23 mouse cellular contexts compared by ENCODE assay signal in the genomic region with DNA sequence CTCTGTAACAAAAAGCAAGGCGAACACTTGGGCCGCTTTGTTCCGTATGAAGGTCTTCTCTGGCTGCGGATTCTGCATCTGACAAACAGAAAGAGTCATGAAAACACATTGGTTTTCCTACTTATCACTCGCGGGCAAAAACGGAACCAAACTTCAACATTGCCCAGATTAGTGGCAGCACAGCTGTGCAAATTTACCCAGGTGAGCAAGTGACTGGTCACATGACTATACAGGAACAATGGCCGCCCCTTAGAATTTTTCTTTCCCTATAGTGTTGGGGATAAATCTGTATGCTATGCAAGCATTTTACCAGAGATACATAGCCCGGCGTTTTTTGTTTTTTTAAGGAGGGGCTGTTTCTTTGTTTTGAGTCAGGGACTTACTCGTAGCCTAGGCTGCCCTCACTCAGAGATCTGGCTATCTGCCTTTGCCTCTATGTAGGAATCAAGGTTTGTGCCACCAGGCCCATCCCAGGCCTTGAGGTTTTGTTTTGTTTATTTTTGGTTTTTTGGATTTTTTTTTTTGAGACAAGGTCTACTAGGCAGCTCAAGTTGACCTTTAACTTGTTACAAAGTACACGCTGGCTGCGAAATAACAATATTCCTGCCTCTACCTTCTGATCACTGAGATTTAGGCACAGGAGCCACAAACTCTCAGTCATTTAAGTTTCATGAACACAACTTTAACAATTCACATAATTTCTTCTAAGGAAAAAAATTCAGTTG. TPM values are rescaled to one million over a fixed set of nuclear protein-coding genes. Genes with fewer than 3 reads are reported as not detected.
A peak's percentile ranks its signal among the peaks of the same experiment; 100 is the strongest.
DNase-seq lines count a peak whose midpoint lies in the region; ATAC-seq and TF ChIP-seq lines count a peak whose summit lies in the region.
"Had no signal": no experiment of that assay in that cellular context is flagged by ENCODE, and none has a peak within 500 bp of the region (broad histone marks: within the 10 kb centered on the region; RNA-seq: fewer than 3 reads in every experiment).

No protein-coding gene starts in this region.

- H3K9me3 ChIP-seq in liver, postnatal 0 days (ENCODE audit: low read length): no peaks in the 10 kb centered on the region
- H3K9me3 ChIP-seq in liver, embryonic 12.5 days (replicated peaks): no peaks in the 10 kb centered on the region
- H3K9me3 ChIP-seq in stomach, embryonic 15.5 days: no peaks in the 10 kb centered on the region
- H3K9me3 ChIP-seq in neural tube, embryonic 15.5 days (replicated peaks): no peaks in the 10 kb centered on the region
- H3K9me3 ChIP-seq: embryonic facial prominence, embryonic 12.5 days; forebrain, embryonic 15.5 days; G1E; heart, embryonic 10.5 days; hindbrain, embryonic 12.5 days had no signal

- no peak overlapping the region; the same call in 1 of the 2 replicates for H3K27ac ChIP-seq in kidney, adult 2 months (ENCODE audit: insufficient read depth, low read depth, low read length)
- peak overlapping the region; percentile 67 for H3K27ac ChIP-seq in liver, postnatal 0 days (ENCODE audit: low read depth)
- H3K27ac ChIP-seq in liver, embryonic 12.5 days: no peak overlapping the region
- peak overlapping the region; percentile 59 for H3K27ac ChIP-seq in stomach, embryonic 15.5 days
- H3K27ac ChIP-seq in neural tube, embryonic 15.5 days (replicated peaks): no peak overlapping the region
- H3K27ac ChIP-seq: embryonic facial prominence, embryonic 12.5 days; forebrain, embryonic 15.5 days; heart, embryonic 10.5 days; hindbrain, embryonic 12.5 days had no signal

- no peaks in the 10 kb centered on the region for H3K27me3 ChIP-seq in kidney, adult 2 months (replicated peaks; ENCODE audit: control insufficient read depth, insufficient read depth, low read length)
- no peaks in the 10 kb centered on the region for H3K27me3 ChIP-seq in liver, postnatal 0 days (ENCODE audit: insufficient read depth, low read length)
- H3K27me3 ChIP-seq in liver, embryonic 12.5 days (replicated peaks): no peaks in the 10 kb centered on the region
- H3K27me3 ChIP-seq in stomach, embryonic 15.5 days (replicated peaks): no peaks in the 10 kb centered on the region
- H3K27me3 ChIP-seq in neural tube, embryonic 15.5 days (replicated peaks): no peaks in the 10 kb centered on the region
- H3K27me3 ChIP-seq: embryonic facial prominence, embryonic 12.5 days; forebrain, embryonic 15.5 days; hindbrain, embryonic 12.5 days had no signal

- TF ChIP-seq CTCF in kidney, adult 2 months (conservative IDR thresholded peaks at IDR 0.05; ENCODE audit: insufficient read depth, insufficient read length, low read depth, low read length): no peak
- no peak for TF ChIP-seq CTCF in liver, postnatal 0 days (IDR thresholded peaks at IDR 0.05; ENCODE audit: low read depth)

- no peak overlapping the region for H3K4me3 ChIP-seq in kidney, adult 2 months (ENCODE audit: insufficient read depth, low read depth, low read length)
- H3K4me3 ChIP-seq in liver, postnatal 0 days (ENCODE audit: low read depth, low read length): no peak overlapping the region
- H3K4me3 ChIP-seq in liver, embryonic 12.5 days: no peak overlapping the region
- no peak overlapping the region for H3K4me3 ChIP-seq in stomach, embryonic 15.5 days (replicated peaks)
- no peak overlapping the region for H3K4me3 ChIP-seq in neural tube, embryonic 15.5 days (replicated peaks)
- H3K4me3 ChIP-seq: embryonic facial prominence, embryonic 12.5 days; forebrain, embryonic 15.5 days; heart, embryonic 10.5 days; hindbrain, embryonic 12.5 days had no signal

- peaks cover 3% of the 10 kb centered on the region; the same call in 1 of the 2 replicates for H3K4me1 ChIP-seq in kidney, adult 2 months (ENCODE audit: control insufficient read depth, insufficient read depth, low read length)
- no peaks in the 10 kb centered on the region for H3K4me1 ChIP-seq in liver, postnatal 0 days (ENCODE audit: insufficient read depth)
- no peaks in the 10 kb centered on the region for H3K4me1 ChIP-seq in liver, embryonic 12.5 days
- H3K4me1 ChIP-seq in stomach, embryonic 15.5 days: peaks cover 3% of the 10 kb centered on the region; the same call in 1 of the 2 replicates
- no peaks in the 10 kb centered on the region for H3K4me1 ChIP-seq in neural tube, embryonic 15.5 days
- H3K4me1 ChIP-seq: embryonic facial prominence, embryonic 12.5 days; forebrain, embryonic 15.5 days; heart, embryonic 10.5 days; hindbrain, embryonic 12.5 days had no signal

- TF ChIP-seq EP300 in liver, postnatal 0 days (IDR thresholded peaks at IDR 0.05; ENCODE audit: low read depth): no peak

- no peak for TF ChIP-seq POLR2A in kidney, adult 2 months (IDR thresholded peaks at IDR 0.05; ENCODE audit: low read depth, low read length)

- H3K9ac ChIP-seq in liver, postnatal 0 days (replicated peaks): no peak overlapping the region
- no peak overlapping the region for H3K9ac ChIP-seq in liver, embryonic 12.5 days
- H3K9ac ChIP-seq in stomach, embryonic 15.5 days: no peak overlapping the region
- no peak overlapping the region for H3K9ac ChIP-seq in neural tube, embryonic 15.5 days (replicated peaks)
- H3K9ac ChIP-seq: embryonic facial prominence, embryonic 12.5 days; forebrain, embryonic 15.5 days; hindbrain, embryonic 12.5 days had no signal

- peak; percentile 31; the same call in 1 of the 2 replicates for ATAC-seq in liver, postnatal 0 days
- ATAC-seq in liver, embryonic 12.5 days: no peak
- ATAC-seq in stomach, embryonic 15.5 days (ENCODE audit: insufficient read depth, low FRiP score, low read depth): peak; percentile 65
- no peak for ATAC-seq in neural tube, embryonic 15.5 days (ENCODE audit: low FRiP score)
- ATAC-seq: CD4-positive, CD25-positive, alpha-beta regulatory T cell, adult 4 months; forebrain, embryonic 15.5 days had no signal

- peak; percentile 64 for DNase-seq in kidney, adult 2 months
- DNase-seq in kidney, postnatal 14 days: no peak
- DNase-seq in liver, postnatal 0 days: no peak
- DNase-seq in frontal cortex, postnatal 14 days (ENCODE audit: low spot score in 2 of 2): no peak
- DNase-seq: adrenal gland, postnatal 10 days; B cell, adult 2 months; cerebellum, adult 11-12 months; cerebellum, adult 9-10 months; cerebellum, postnatal 25 days; gastrocnemius, postnatal 10 days; heart, adult 18-20 months; heart, postnatal 10 days; heart, postnatal 4 days had no signal

- 83% methylated on average over 13 of the region's 13 CpGs for WGBS in kidney, adult 2 months
- WGBS in liver, postnatal 0 days (ENCODE audit: insufficient replicate concordance): 82% methylated on average over 13 of the region's 13 CpGs
- WGBS in liver, embryonic 12.5 days (ENCODE audit: insufficient replicate concordance): 85% methylated on average over 13 of the region's 13 CpGs
- WGBS in stomach, embryonic 15.5 days: 71% methylated on average over 13 of the region's 13 CpGs
- WGBS in neural tube, embryonic 15.5 days: 94% methylated on average over 13 of the region's 13 CpGs

- H3K4me2 ChIP-seq in liver, postnatal 0 days (ENCODE audit: low read depth, low read length): no peak overlapping the region
- no peak overlapping the region for H3K4me2 ChIP-seq in liver, embryonic 12.5 days
- H3K4me2 ChIP-seq in stomach, embryonic 15.5 days: no peak overlapping the region
- no peak overlapping the region for H3K4me2 ChIP-seq in neural tube, embryonic 15.5 days
- H3K4me2 ChIP-seq: embryonic facial prominence, embryonic 12.5 days; forebrain, embryonic 15.5 days; hindbrain, embryonic 12.5 days had no signal

- peaks cover 16% of the 10 kb centered on the region for H3K36me3 ChIP-seq in kidney, adult 2 months (ENCODE audit: control insufficient read depth, insufficient read depth, low read length)
- peaks cover 67% of the 10 kb centered on the region for H3K36me3 ChIP-seq in liver, postnatal 0 days (replicated peaks; ENCODE audit: insufficient read depth, low read length)
- H3K36me3 ChIP-seq in liver, embryonic 12.5 days: peaks cover 96% of the 10 kb centered on the region
- peaks cover 61% of the 10 kb centered on the region for H3K36me3 ChIP-seq in stomach, embryonic 15.5 days
- peaks cover 75% of the 10 kb centered on the region for H3K36me3 ChIP-seq in neural tube, embryonic 15.5 days

RNA-seq across cellular contexts. Expression of a gene that starts 10.8 kb away (rescaled TPM):
- polyA plus RNA-seq in kidney, adult 2 months (2012; rRNA removed): 78.0 and 108 TPM in 2 replicates
- 17.5 and 19.4 TPM in 2 replicates for polyA plus RNA-seq in liver, postnatal 0 days (2015; fragmentation: Nextera tagmentation; extraction: Ambion mirVana)
- 67.8 and 68.8 TPM in 2 replicates for polyA plus RNA-seq in liver, embryonic 12.5 days (2016; fragmentation: Nextera tagmentation; extraction: Ambion mirVana)
- polyA plus RNA-seq in stomach, embryonic 15.5 days (2015; fragmentation: Nextera tagmentation; extraction: Ambion mirVana): 54.4 and 55.5 TPM in 2 replicates
- polyA plus RNA-seq in neural tube, embryonic 15.5 days (2015; fragmentation: Nextera tagmentation; extraction: Ambion mirVana): 25.6 and 28.7 TPM in 2 replicates

RNA-seq across cellular contexts. Expression of a gene that starts 26.1 kb away (rescaled TPM):
- 0.02 TPM in 1 of 2 replicates, not detected in the other for polyA plus RNA-seq in kidney, adult 2 months (2012; rRNA removed)
- polyA plus RNA-seq in liver, postnatal 0 days (2015; fragmentation: Nextera tagmentation; extraction: Ambion mirVana): not detected in 2 replicates
- polyA plus RNA-seq in liver, embryonic 12.5 days (2016; fragmentation: Nextera tagmentation; extraction: Ambion mirVana): 0.11 and 0.18 TPM in 2 replicates
- 0.89 and 1.0 TPM in 2 replicates for polyA plus RNA-seq in stomach, embryonic 15.5 days (2015; fragmentation: Nextera tagmentation; extraction: Ambion mirVana)
- 0.17 and 0.23 TPM in 2 replicates for polyA plus RNA-seq in neural tube, embryonic 15.5 days (2015; fragmentation: Nextera tagmentation; extraction: Ambion mirVana)
- polyA plus RNA-seq: G1E; heart, embryonic 14.5 days had no signal

RNA-seq across cellular contexts. Expression of a gene that starts 28.7 kb away (rescaled TPM):
- 7.6 and 14.8 TPM in 2 replicates for polyA plus RNA-seq in kidney, adult 2 months (2012; rRNA removed)
- 11.4 and 14.4 TPM in 2 replicates for polyA plus RNA-seq in liver, postnatal 0 days (2015; fragmentation: Nextera tagmentation; extraction: Ambion mirVana)
- polyA plus RNA-seq in liver, embryonic 12.5 days (2016; fragmentation: Nextera tagmentation; extraction: Ambion mirVana): 24.8 and 25.8 TPM in 2 replicates
- 30.1 and 33.1 TPM in 2 replicates for polyA plus RNA-seq in stomach, embryonic 15.5 days (2015; fragmentation: Nextera tagmentation; extraction: Ambion mirVana)
- 28.2 and 29.3 TPM in 2 replicates for polyA plus RNA-seq in neural tube, embryonic 15.5 days (2015; fragmentation: Nextera tagmentation; extraction: Ambion mirVana)

Comparison
In these comparisons a context has a peak if more than half of its experiments do, and no peak if none do; other contexts are left out.
1. H3K27ac ChIP-seq: peak in liver, postnatal 0 days (single experiment) and stomach, embryonic 15.5 days (single experiment); none in kidney, adult 2 months (single experiment), liver, embryonic 12.5 days (single experiment) and neural tube, embryonic 15.5 days (single experiment).
2. ATAC-seq: peak in liver, postnatal 0 days (single experiment) and stomach, embryonic 15.5 days (single experiment); none in liver, embryonic 12.5 days (single experiment) and neural tube, embryonic 15.5 days (single experiment).